ENCODE assay signal across 8 mouse cellular contexts in the genomic region with DNA sequence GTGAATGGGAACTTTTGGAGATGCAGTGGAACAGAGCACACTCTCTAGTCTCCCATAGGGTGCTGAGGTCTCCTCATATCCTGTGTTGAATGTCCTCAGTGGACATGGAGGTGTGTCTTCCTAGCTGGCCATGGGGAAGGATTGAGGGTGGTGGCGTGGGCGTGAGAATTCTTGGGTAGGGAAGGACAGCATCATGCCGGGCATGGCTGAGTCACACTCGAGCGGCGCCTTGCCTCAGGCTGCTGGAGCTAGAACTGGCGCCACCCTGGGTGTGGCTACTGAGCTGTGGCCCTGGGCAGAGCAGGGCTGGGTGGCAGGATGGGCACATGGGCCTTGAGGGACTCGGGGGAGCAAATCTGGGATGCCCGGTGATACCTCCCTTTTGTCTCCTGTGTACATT. TPM values are rescaled to one million over a fixed set of nuclear protein-coding genes. Genes with fewer than 3 reads are reported as not detected.
DNase-seq lines count a peak whose midpoint lies in the region; ATAC-seq lines count a peak whose summit lies in the region.

No protein-coding gene starts in this region.

- H3K4me1 ChIP-seq in lung, embryonic 16.5 days (replicated peaks; ENCODE audit: control insufficient read depth, insufficient read depth, low read length) = peaks cover 54% of the 10 kb centered on the region

- no peaks in the 10 kb centered on the region for H3K27me3 ChIP-seq in lung, embryonic 16.5 days (ENCODE audit: control insufficient read depth, insufficient read depth, low read depth, low read length)

- peak overlapping the region; percentile 85 for H3K4me3 ChIP-seq in lung, embryonic 16.5 days (ENCODE audit: low read length)

- ATAC-seq in lung, embryonic 16.5 days (ENCODE audit: low read depth) = no peak

- peaks cover 4% of the 10 kb centered on the region for H3K36me3 ChIP-seq in lung, embryonic 16.5 days (ENCODE audit: control insufficient read depth, insufficient read depth, low read length)

- H3K9ac ChIP-seq in lung, embryonic 16.5 days (ENCODE audit: low read length) = peak overlapping the region; percentile 95

- peak overlapping the region; percentile 99 for H3K27ac ChIP-seq in lung, embryonic 16.5 days (ENCODE audit: low read length)

- no peaks in the 10 kb centered on the region for H3K9me3 ChIP-seq in lung, embryonic 16.5 days (ENCODE audit: control insufficient read depth, low read length)

- DNase-seq in gastrocnemius, adult 18-20 months (ENCODE audit: low spot score) = peak; percentile 46
- DNase-seq in gastrocnemius, postnatal 10 days = no peak
- DNase-seq in adrenal gland, postnatal 10 days = peak; percentile 78
- DNase-seq in heart, adult 18-20 months = peak; percentile 71 to 83
- DNase-seq in kidney, adult 8-10 months = peak; percentile 53 to 54
- DNase-seq in urinary bladder, adult 2 months (ENCODE audit: low spot score) = peak; percentile 64
- no peak for DNase-seq in cerebellum, postnatal 25 days

- peak overlapping the region; percentile 97 for H3K4me2 ChIP-seq in lung, embryonic 16.5 days (ENCODE audit: low read depth, low read length)

- 66% methylated on average over 9 of the region's 9 CpGs for WGBS in lung, embryonic 16.5 days

RNA-seq across cellular contexts. Expression of a gene that starts 17.4 kb away (rescaled TPM):
- total RNA-seq in gastrocnemius, adult 18-20 months (2021) = under 1 TPM in 1 of 2 experiments, not detected in 1; 0.82 TPM
- total RNA-seq in gastrocnemius, postnatal 10 days (2021) = 1 to 10 TPM; 1.4 to 2.4 TPM
- 1 to 10 TPM in 1 of 2 experiments, under 1 TPM in 1; 0.96 to 2.3 TPM for total RNA-seq in adrenal gland, postnatal 10 days (2021)
- 1 to 10 TPM in 1 of 2 experiments, not detected in 1; 1.2 TPM for total RNA-seq in heart, adult 18-20 months (2021)
- polyA plus RNA-seq in lung, embryonic 16.5 days (2015; fragmentation: Nextera tagmentation; extraction: Ambion mirVana) = 1.2 and 3.5 TPM in 2 replicates
- 0.13 TPM in 1 of 2 replicates, not detected in the other for polyA plus RNA-seq in urinary bladder, adult 2 months (2012; rRNA removed)

RNA-seq across cellular contexts. Expression of a gene that starts 34.4 kb away (rescaled TPM):
- 1 to 10 TPM; 6.6 to 7.2 TPM for total RNA-seq in gastrocnemius, adult 18-20 months (2021)
- total RNA-seq in gastrocnemius, postnatal 10 days (2021) = 1 to 10 TPM; 7.9 to 8.5 TPM
- total RNA-seq in adrenal gland, postnatal 10 days (2021) = 10 to 100 TPM; 22.7 to 26.3 TPM
- 1 to 10 TPM; 6.4 to 6.6 TPM for total RNA-seq in heart, adult 18-20 months (2021)
- polyA plus RNA-seq in lung, embryonic 16.5 days (2015; fragmentation: Nextera tagmentation; extraction: Ambion mirVana) = 14.4 and 14.6 TPM in 2 replicates
- polyA plus RNA-seq in urinary bladder, adult 2 months (2012; rRNA removed) = 8.6 and 9.2 TPM in 2 replicates

RNA-seq across cellular contexts. Expression of a gene that starts 47.1 kb away (rescaled TPM):
- total RNA-seq in gastrocnemius, adult 18-20 months (2021) = 100 to 1,000 TPM; 185 to 187 TPM
- 100 to 1,000 TPM; 180 to 184 TPM for total RNA-seq in gastrocnemius, postnatal 10 days (2021)
- 100 to 1,000 TPM; 210 to 233 TPM for total RNA-seq in adrenal gland, postnatal 10 days (2021)
- 100 to 1,000 TPM; 213 to 219 TPM for total RNA-seq in heart, adult 18-20 months (2021)
- polyA plus RNA-seq in lung, embryonic 16.5 days (2015; fragmentation: Nextera tagmentation; extraction: Ambion mirVana) = 333 and 350 TPM in 2 replicates
- 183 and 196 TPM in 2 replicates for polyA plus RNA-seq in urinary bladder, adult 2 months (2012; rRNA removed)

RNA-seq across cellular contexts. Expression of a gene that starts 54.6 kb away (rescaled TPM):
- total RNA-seq in gastrocnemius, adult 18-20 months (2021) = under 1 TPM; 0.31 to 0.57 TPM
- total RNA-seq in gastrocnemius, postnatal 10 days (2021) = under 1 TPM; 0.32 to 0.54 TPM
- under 1 TPM; 0.36 to 0.79 TPM for total RNA-seq in adrenal gland, postnatal 10 days (2021)
- total RNA-seq in heart, adult 18-20 months (2021) = under 1 TPM; 0.35 to 0.59 TPM
- polyA plus RNA-seq in lung, embryonic 16.5 days (2015; fragmentation: Nextera tagmentation; extraction: Ambion mirVana) = 1.5 and 2.0 TPM in 2 replicates
- polyA plus RNA-seq in urinary bladder, adult 2 months (2012; rRNA removed) = 0.62 and 0.74 TPM in 2 replicates

RNA-seq across cellular contexts. Expression of a gene that starts 54.7 kb away (rescaled TPM):
- total RNA-seq in gastrocnemius, adult 18-20 months (2021) = 10 to 100 TPM; 13.8 to 19.7 TPM
- 10 to 100 TPM; 16.8 to 20.6 TPM for total RNA-seq in gastrocnemius, postnatal 10 days (2021)
- total RNA-seq in adrenal gland, postnatal 10 days (2021) = 10 to 100 TPM; 28.0 to 34.4 TPM
- total RNA-seq in heart, adult 18-20 months (2021) = 10 to 100 TPM; 12.0 to 15.1 TPM
- 51.4 and 51.9 TPM in 2 replicates for polyA plus RNA-seq in lung, embryonic 16.5 days (2015; fragmentation: Nextera tagmentation; extraction: Ambion mirVana)
- 41.1 and 47.3 TPM in 2 replicates for polyA plus RNA-seq in urinary bladder, adult 2 months (2012; rRNA removed)

Comparison
In these comparisons a context has a peak if more than half of its experiments do, and no peak if none do; other contexts are left out.
1. DNase-seq: peak in gastrocnemius, adult 18-20 months (single experiment), adrenal gland, postnatal 10 days (single experiment), heart, adult 18-20 months (2 of 2), kidney, adult 8-10 months (2 of 2) and urinary bladder, adult 2 months (single experiment); none in gastrocnemius, postnatal 10 days (single experiment) and cerebellum, postnatal 25 days (0 of 2).